Comparison of ENCODE assay signal across 11 mouse cellular contexts in the genomic region with DNA sequence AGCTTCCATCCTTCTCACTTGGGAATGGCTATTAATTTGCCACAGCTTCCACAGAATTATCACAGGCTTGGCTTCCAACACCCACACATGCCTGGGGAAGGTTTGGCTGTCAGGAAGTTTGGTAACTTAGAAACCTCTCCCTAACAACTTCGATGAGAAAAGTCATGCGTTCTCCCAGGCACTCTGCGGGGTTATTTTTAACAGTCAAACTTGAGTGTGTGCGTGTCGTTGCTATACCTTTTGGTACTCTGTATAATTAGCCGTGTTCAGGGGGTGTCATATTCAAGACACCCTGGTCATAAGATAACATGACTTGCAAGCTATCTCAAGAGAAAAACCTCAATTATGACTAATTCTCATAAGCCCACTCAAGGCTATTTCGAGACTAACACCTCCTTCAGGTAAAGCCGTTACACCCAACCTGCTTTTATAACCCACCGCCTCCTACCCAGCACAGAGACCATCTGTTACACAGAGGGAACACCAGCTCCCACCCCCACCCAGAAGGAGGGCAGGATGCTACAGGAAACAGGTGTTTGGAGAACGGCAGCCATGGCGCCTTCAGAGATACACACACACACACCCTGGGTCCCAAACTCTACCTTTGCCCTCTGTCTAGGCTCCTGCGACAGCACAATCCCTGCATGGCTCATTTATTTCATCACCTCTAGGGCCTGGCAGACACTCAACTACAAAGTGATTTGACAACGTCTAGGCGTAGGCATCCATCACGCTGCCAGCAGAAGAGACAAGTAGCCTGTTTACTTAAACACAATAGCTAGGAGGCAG. TPM values are rescaled to one million over a fixed set of nuclear protein-coding genes. Genes with fewer than 3 reads are reported as not detected.
DNase-seq lines count a peak whose midpoint lies in the region; ATAC-seq and TF ChIP-seq lines count a peak whose summit lies in the region.
"Had no signal": no experiment of that assay in that cellular context is flagged by ENCODE, and none has a peak within 500 bp of the region (broad histone marks: within the 10 kb centered on the region; RNA-seq: fewer than 3 reads in every experiment).

No protein-coding gene starts in this region.

- no peaks in the 10 kb centered on the region for H3K27me3 ChIP-seq in liver, adult 2 months (ENCODE audit: control insufficient read depth, insufficient read depth, low read length)
- peaks cover 77% of the 10 kb centered on the region for H3K27me3 ChIP-seq in liver, embryonic 12.5 days (replicated peaks)
- no peaks in the 10 kb centered on the region for H3K27me3 ChIP-seq in intestine, postnatal 0 days (replicated peaks; ENCODE audit: control insufficient read depth, insufficient read depth, low read length)
- no peaks in the 10 kb centered on the region for H3K27me3 ChIP-seq in stomach, postnatal 0 days (ENCODE audit: control insufficient read depth, insufficient read depth, low read length)
- H3K27me3 ChIP-seq: neural tube, embryonic 13.5 days had no signal

- no peak overlapping the region for H3K4me2 ChIP-seq in liver, embryonic 12.5 days
- no peak overlapping the region for H3K4me2 ChIP-seq in intestine, postnatal 0 days (replicated peaks; ENCODE audit: low read depth)
- H3K4me2 ChIP-seq in stomach, postnatal 0 days (replicated peaks; ENCODE audit: low read depth) = no peak overlapping the region

- WGBS in liver, adult 2 months = 51% methylated on average over 15 of the region's 15 CpGs
- WGBS in liver, embryonic 12.5 days (ENCODE audit: insufficient replicate concordance) = 53% methylated on average over 15 of the region's 15 CpGs
- WGBS in intestine, postnatal 0 days = 44% methylated on average over 15 of the region's 15 CpGs
- 49% methylated on average over 15 of the region's 15 CpGs for WGBS in stomach, postnatal 0 days

- H3K9me3 ChIP-seq in liver, embryonic 12.5 days (replicated peaks) = no peaks in the 10 kb centered on the region
- H3K9me3 ChIP-seq in intestine, postnatal 0 days (ENCODE audit: control insufficient read depth) = no peaks in the 10 kb centered on the region
- no peaks in the 10 kb centered on the region for H3K9me3 ChIP-seq in stomach, postnatal 0 days (ENCODE audit: control insufficient read depth, low read length)
- H3K9me3 ChIP-seq: neural tube, embryonic 13.5 days had no signal

- ATAC-seq in liver, embryonic 12.5 days = no peak
- ATAC-seq in intestine, postnatal 0 days = peak; percentile 54; the same call in 1 of the 2 replicates
- ATAC-seq in stomach, postnatal 0 days (ENCODE audit: low FRiP score, low TSS enrichment) = no peak

- H3K4me1 ChIP-seq in liver, adult 2 months (ENCODE audit: control insufficient read depth, insufficient read depth, low read length) = peaks cover 4% of the 10 kb centered on the region; the same call in 1 of the 2 replicates
- H3K4me1 ChIP-seq in liver, embryonic 12.5 days = peaks cover 18% of the 10 kb centered on the region; the same call in 1 of the 2 replicates
- H3K4me1 ChIP-seq in intestine, postnatal 0 days (replicated peaks; ENCODE audit: control insufficient read depth, insufficient read depth, low read length) = peaks cover 6% of the 10 kb centered on the region; the same call in 1 of the 2 replicates
- peaks cover 2% of the 10 kb centered on the region; the same call in 1 of the 2 replicates for H3K4me1 ChIP-seq in stomach, postnatal 0 days (replicated peaks; ENCODE audit: control insufficient read depth, insufficient read depth)

- DNase-seq in liver, adult 2 months (ENCODE audit: extremely low read depth, low read depth, low spot score) = peak; percentile 71
- peak; percentile 17 for DNase-seq in gonadal fat pad, adult 2 months (ENCODE audit: low read depth)
- peak; percentile 75 to 84 for DNase-seq in right cerebral cortex, postnatal 10 days (ENCODE audit: low spot score in 2 of 2)
- DNase-seq in adrenal gland, adult 8-10 months = no peak
- DNase-seq in stomach, postnatal 0 days (ENCODE audit: low spot score) = no peak
- DNase-seq in retina, embryonic 14.5 days (ENCODE audit: low spot score) = no peak

- H3K27ac ChIP-seq in liver, adult 2 months (replicated peaks; ENCODE audit: insufficient read depth, low read depth, low read length) = no peak overlapping the region
- H3K27ac ChIP-seq in liver, embryonic 12.5 days = no peak overlapping the region
- no peak overlapping the region for H3K27ac ChIP-seq in intestine, postnatal 0 days (ENCODE audit: low read depth, low read length)
- no peak overlapping the region for H3K27ac ChIP-seq in stomach, postnatal 0 days (replicated peaks)

- no peak for TF ChIP-seq POLR2A in liver, adult 2 months (IDR thresholded peaks at IDR 0.05; ENCODE audit: extremely low read depth, insufficient read depth, low read length)

- no peak for TF ChIP-seq CTCF in liver, adult 2 months (IDR thresholded peaks at IDR 0.05; ENCODE audit: low read depth, low read length)
- no peak for TF ChIP-seq CTCF in intestine, postnatal 0 days (IDR thresholded peaks at IDR 0.05; ENCODE audit: low read depth)
- TF ChIP-seq CTCF in stomach, postnatal 0 days (IDR thresholded peaks at IDR 0.05; ENCODE audit: low read depth) = no peak

- no peaks in the 10 kb centered on the region for H3K79me2 ChIP-seq in liver, adult 2 months (ENCODE audit: control insufficient read depth, insufficient read depth, low read length)

- H3K4me3 ChIP-seq in liver, adult 2 months (ENCODE audit: insufficient read depth, low read depth, low read length) = no peak overlapping the region
- H3K4me3 ChIP-seq in liver, embryonic 12.5 days = no peak overlapping the region
- H3K4me3 ChIP-seq in intestine, postnatal 0 days (ENCODE audit: low read depth, low read length) = no peak overlapping the region
- H3K4me3 ChIP-seq in stomach, postnatal 0 days (ENCODE audit: low read depth, low read length) = no peak overlapping the region

- H3K9ac ChIP-seq in liver, adult 2 months (ENCODE audit: low read depth, low read length) = no peak overlapping the region
- no peak overlapping the region for H3K9ac ChIP-seq in liver, embryonic 12.5 days
- H3K9ac ChIP-seq in intestine, postnatal 0 days (ENCODE audit: low read depth, low read length) = no peak overlapping the region
- no peak overlapping the region for H3K9ac ChIP-seq in stomach, postnatal 0 days (ENCODE audit: low read length)

- no peak for TF ChIP-seq EP300 in stomach, postnatal 0 days (optimal IDR thresholded peaks at IDR 0.05)

- H3K36me3 ChIP-seq in liver, adult 2 months (ENCODE audit: control insufficient read depth, insufficient read depth, low read length) = no peaks in the 10 kb centered on the region
- no peaks in the 10 kb centered on the region for H3K36me3 ChIP-seq in liver, embryonic 12.5 days
- no peaks in the 10 kb centered on the region for H3K36me3 ChIP-seq in intestine, postnatal 0 days (ENCODE audit: control insufficient read depth, insufficient read depth)
- H3K36me3 ChIP-seq in stomach, postnatal 0 days (ENCODE audit: control insufficient read depth, insufficient read depth, low read length) = no peaks in the 10 kb centered on the region
- H3K36me3 ChIP-seq: neural tube, embryonic 13.5 days had no signal

RNA-seq across cellular contexts. Expression of a gene that starts 0.9 kb away (rescaled TPM):
- total RNA-seq in liver, adult 2 months (2014; rRNA removed) = not detected in 2 replicates
- polyA plus RNA-seq in liver, adult 2 months (2012; rRNA removed) = not detected in 2 replicates
- 0.10 TPM in 1 of 2 replicates, not detected in the other for polyA plus RNA-seq in liver, embryonic 12.5 days (2016; fragmentation: Nextera tagmentation; extraction: Ambion mirVana)
- polyA plus RNA-seq in gonadal fat pad, adult 2 months (2012; rRNA removed) = 0.63 and 0.85 TPM in 2 replicates
- 0.09 and 0.21 TPM in 2 replicates for polyA plus RNA-seq in intestine, postnatal 0 days (2015; fragmentation: Nextera tagmentation; extraction: Ambion mirVana)
- total RNA-seq in adrenal gland, adult 8-10 months (2022) = under 1 TPM in 3 of 4 experiments, not detected in 1; 0.52 to 0.81 (median 0.68) TPM
- polyA plus RNA-seq in stomach, postnatal 0 days (2015; fragmentation: Nextera tagmentation; extraction: Ambion mirVana) = 0.30 and 0.31 TPM in 2 replicates
- total RNA-seq: common myeloid progenitor, adult 5-6 weeks had no signal

RNA-seq across cellular contexts. Expression of a gene that starts 13.3 kb away (rescaled TPM):
- under 0.01 and 0.07 TPM in 2 replicates for total RNA-seq in liver, adult 2 months (2014; rRNA removed)
- polyA plus RNA-seq in liver, adult 2 months (2012; rRNA removed) = 0.05 and 0.06 TPM in 2 replicates
- 0.16 and 0.23 TPM in 2 replicates for polyA plus RNA-seq in liver, embryonic 12.5 days (2016; fragmentation: Nextera tagmentation; extraction: Ambion mirVana)
- 5.3 and 8.6 TPM in 2 replicates for polyA plus RNA-seq in gonadal fat pad, adult 2 months (2012; rRNA removed)
- 0.51 and 0.83 TPM in 2 replicates for polyA plus RNA-seq in intestine, postnatal 0 days (2015; fragmentation: Nextera tagmentation; extraction: Ambion mirVana)
- 1 to 10 TPM; 1.0 to 3.9 (median 2.3) TPM for total RNA-seq in adrenal gland, adult 8-10 months (2022)
- polyA plus RNA-seq in stomach, postnatal 0 days (2015; fragmentation: Nextera tagmentation; extraction: Ambion mirVana) = 0.64 and 0.81 TPM in 2 replicates
- total RNA-seq: common myeloid progenitor, adult 5-6 weeks had no signal

RNA-seq across cellular contexts. Expression of a gene that starts 33.7 kb away (rescaled TPM):
- 0.13 TPM in 1 of 2 replicates, not detected in the other for total RNA-seq in liver, adult 2 months (2014; rRNA removed)
- not detected in 2 replicates for polyA plus RNA-seq in liver, adult 2 months (2012; rRNA removed)
- polyA plus RNA-seq in liver, embryonic 12.5 days (2016; fragmentation: Nextera tagmentation; extraction: Ambion mirVana) = not detected in 2 replicates
- polyA plus RNA-seq in gonadal fat pad, adult 2 months (2012; rRNA removed) = not detected in 2 replicates
- 0.46 and 0.64 TPM in 2 replicates for polyA plus RNA-seq in intestine, postnatal 0 days (2015; fragmentation: Nextera tagmentation; extraction: Ambion mirVana)
- 10 to 100 TPM; 27.9 to 46.9 (median 39.1) TPM for total RNA-seq in adrenal gland, adult 8-10 months (2022)
- 8.2 and 8.7 TPM in 2 replicates for polyA plus RNA-seq in stomach, postnatal 0 days (2015; fragmentation: Nextera tagmentation; extraction: Ambion mirVana)
- total RNA-seq: common myeloid progenitor, adult 5-6 weeks had no signal
- polyA plus RNA-seq: neural tube, embryonic 13.5 days had no signal

RNA-seq across cellular contexts. Expression of a gene that starts 51.8 kb away (rescaled TPM):
- not detected in 2 replicates for total RNA-seq in liver, adult 2 months (2014; rRNA removed)
- polyA plus RNA-seq in liver, adult 2 months (2012; rRNA removed) = not detected in 2 replicates
- polyA plus RNA-seq in liver, embryonic 12.5 days (2016; fragmentation: Nextera tagmentation; extraction: Ambion mirVana) = 0.05 and 0.06 TPM in 2 replicates
- 5.6 and 9.2 TPM in 2 replicates for polyA plus RNA-seq in gonadal fat pad, adult 2 months (2012; rRNA removed)
- polyA plus RNA-seq in intestine, postnatal 0 days (2015; fragmentation: Nextera tagmentation; extraction: Ambion mirVana) = 1.5 and 2.3 TPM in 2 replicates
- total RNA-seq in adrenal gland, adult 8-10 months (2022) = 1 to 10 TPM; 1.8 to 4.1 (median 2.8) TPM
- 0.21 and 0.27 TPM in 2 replicates for polyA plus RNA-seq in stomach, postnatal 0 days (2015; fragmentation: Nextera tagmentation; extraction: Ambion mirVana)
- total RNA-seq: common myeloid progenitor, adult 5-6 weeks had no signal
- polyA plus RNA-seq: limb, embryonic 11.5 days had no signal

Comparison
In these comparisons a context has a peak if more than half of its experiments do, and no peak if none do; other contexts are left out.
1. DNase-seq: peak in liver, adult 2 months (single experiment), gonadal fat pad, adult 2 months (single experiment) and right cerebral cortex, postnatal 10 days (2 of 2); none in adrenal gland, adult 8-10 months (single experiment), stomach, postnatal 0 days (single experiment) and retina, embryonic 14.5 days (single experiment).